Mouse (Mus musculus) left cerebral cortex, adult 18-20 months (tissue): ENCODE data around the gene Wnt5b. TPM values are rescaled to one million over a fixed set of nuclear protein-coding genes. Genes with fewer than 3 reads are reported as not detected.

ENCODE experiments used
- DNase-seq, 2 experiments: peaks; one replicate each; pipeline ENCODE4 v3.0.0; 2021 to 2022; ENCODE audit warnings: low spot score in 2 of 2, mixed read lengths in 1 of 2
- total RNA-seq, 2 experiments: library from RNA; stranded (reverse); gene quantifications; 2 replicates each; pipeline ENCODE4 v1.2.3; 2021

The Wnt5b gene
- total RNA-seq, 2 experiments from 2014 or later: 1.2 to 2.0 TPM

DNA sequence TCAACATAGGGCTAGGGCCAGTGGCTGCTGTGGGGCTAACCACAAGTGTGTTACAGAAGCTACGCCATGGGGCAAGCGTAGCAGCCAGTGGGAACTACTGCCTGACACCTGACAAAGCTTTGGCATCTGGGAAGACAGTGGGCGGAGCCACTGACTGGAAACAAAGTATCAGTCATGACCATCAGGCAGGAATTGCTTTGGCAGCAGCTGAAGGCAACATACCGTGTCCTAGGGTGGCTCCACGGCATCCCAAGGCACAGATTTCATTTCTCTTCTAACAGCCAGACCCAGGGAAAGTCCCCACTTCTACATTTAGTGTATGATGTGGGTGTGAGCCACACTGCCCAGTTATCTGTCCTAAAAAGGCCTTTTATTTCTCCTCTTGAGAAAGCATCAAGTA is 17.6 kb downstream of the Wnt5b start:
- DNase-seq: no peak

- DNase-seq: peak; percentile 42 to 53
These were observed 22.2 kb downstream of the Wnt5b start for GRCm38 (mm10) chr6:119521931-119522391.

DNA sequence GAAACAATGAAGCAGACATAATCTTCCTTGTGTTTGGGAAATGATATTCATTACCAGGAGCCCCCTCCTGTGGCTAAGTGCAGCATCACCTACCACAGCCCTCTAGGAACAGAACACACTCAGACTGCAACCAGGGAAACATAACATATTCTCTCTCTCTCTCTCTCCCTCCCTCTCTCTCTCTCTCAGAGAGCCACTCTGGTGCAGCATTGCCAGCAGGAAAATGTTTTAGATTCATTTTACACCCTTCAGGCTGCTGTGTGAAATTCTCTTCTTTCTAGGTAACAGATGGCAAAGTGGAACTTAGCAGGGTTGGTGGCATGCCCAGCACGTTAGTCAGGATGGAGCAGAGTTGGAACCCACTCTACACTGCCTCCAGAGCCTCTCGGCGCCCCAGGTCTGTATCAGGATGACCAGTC is 22.7 kb downstream of the Wnt5b start:
- DNase-seq: peak; percentile 55 to 68

- DNase-seq: no peak
These were observed 23.4 kb downstream of the Wnt5b start for GRCm38 (mm10) chr6:119520731-119521130.

- DNase-seq: no peak
These were observed 30.1 kb downstream of the Wnt5b start for GRCm38 (mm10) chr6:119514085-119514484.

DNA sequence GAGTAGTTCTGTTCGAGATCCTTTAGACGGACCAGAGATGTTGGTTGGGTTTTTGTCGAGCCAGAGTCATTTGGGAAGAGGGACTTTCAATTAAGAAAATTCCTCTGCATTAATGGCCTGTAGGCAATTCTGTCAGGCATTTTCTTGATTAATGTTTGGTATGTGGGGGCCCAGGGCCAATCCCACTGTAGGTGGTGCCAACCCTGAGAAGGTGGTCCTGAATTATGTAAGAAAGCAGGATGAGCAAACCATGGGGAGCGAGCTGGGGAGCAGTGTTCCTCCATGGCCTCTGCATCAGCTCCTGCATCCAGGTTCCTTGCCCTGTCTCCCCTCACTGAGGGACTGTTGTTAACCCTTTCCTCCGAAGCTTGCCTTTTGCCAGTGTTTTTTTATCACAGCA is 30.7 kb downstream of the Wnt5b start:
- DNase-seq: no peak

- no peak for DNase-seq
These were observed 31.4 kb downstream of the Wnt5b start for GRCm38 (mm10) chr6:119512701-119513100.

DNA sequence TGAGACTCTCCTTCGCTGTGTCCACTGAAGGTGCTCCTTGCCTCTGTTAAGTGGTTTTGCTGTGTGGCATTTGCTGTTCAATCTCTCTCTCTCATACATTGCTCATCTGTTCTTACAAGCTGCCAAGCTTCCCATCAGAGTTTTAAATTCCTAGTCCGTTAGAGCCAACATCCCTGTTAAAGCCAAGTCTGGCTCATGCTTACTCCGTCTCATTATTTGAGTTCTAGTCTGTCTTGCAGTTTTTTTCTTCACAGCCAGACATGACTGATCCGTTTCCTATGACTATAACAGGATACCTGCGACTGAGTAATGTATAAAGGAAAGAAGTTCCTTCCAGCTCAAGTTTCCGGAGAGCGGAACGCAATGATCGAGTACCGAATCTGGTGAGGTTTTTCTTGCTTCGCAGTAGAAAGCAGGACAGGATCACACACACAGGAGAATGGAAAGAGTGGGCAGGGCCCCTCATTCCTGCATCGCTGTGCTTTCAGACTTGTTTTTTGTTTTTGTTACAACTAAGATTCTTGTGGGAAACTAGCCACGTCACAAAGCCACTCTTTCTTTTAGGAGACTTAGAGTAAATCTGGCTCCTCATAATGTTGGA is 34.6 kb downstream of the Wnt5b start:
- no peak for DNase-seq

DNA sequence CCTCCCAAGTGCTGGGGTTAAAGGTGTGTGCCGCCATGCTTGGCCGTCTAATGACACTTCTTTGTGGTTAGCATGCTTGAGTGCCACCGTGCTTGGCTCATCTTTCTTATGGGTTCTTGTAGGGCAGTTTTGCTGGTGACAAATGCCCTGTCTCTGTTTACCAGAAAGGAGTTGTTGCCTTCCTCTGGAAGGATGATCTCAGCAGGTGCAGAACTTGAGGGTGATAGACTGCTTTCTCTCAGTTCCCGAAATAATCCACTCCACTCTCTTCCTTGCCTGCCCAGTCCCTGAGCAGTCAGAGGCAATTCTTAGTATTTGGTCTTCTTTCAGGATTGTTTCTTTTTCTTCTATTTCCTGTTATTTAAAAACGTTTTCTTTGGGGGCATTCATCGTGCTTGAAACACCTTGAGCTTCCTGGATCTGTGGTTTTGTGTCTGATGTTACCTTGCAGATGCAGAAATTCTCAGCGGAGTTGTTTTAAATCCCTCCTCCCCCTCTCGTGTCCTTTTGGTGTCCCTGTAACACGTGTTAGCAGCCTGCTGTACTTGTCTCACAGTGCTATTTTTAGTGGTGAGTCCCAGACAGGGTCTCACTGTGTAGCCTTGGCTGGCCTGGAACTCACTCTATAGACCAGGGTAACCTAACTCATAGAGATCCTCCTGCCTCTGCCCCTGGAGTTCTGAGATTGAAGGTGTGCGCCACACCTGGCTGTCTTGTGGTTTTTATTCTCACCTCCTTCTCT is 35.3 kb downstream of the Wnt5b start:
- no peak for DNase-seq

DNA sequence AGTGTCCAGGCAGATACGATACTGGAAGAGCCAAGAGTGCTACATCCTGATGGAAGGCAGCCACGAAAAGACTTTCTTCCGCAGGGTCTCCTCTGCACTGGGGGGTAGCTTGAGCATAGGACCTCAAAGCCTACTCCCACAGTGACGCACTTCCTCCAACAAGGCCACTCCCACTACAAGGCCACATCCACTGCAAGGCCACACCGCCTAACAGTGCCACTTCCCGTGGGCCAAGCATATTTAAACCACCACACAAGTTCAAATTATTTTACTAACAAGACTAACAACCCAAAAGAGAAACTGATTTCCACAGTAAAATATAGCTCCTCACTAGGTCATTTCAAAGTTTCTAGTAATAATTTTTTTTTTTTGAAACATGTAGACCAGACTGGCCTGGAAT is 35.9 kb downstream of the Wnt5b start:
- no peak for DNase-seq

DNA sequence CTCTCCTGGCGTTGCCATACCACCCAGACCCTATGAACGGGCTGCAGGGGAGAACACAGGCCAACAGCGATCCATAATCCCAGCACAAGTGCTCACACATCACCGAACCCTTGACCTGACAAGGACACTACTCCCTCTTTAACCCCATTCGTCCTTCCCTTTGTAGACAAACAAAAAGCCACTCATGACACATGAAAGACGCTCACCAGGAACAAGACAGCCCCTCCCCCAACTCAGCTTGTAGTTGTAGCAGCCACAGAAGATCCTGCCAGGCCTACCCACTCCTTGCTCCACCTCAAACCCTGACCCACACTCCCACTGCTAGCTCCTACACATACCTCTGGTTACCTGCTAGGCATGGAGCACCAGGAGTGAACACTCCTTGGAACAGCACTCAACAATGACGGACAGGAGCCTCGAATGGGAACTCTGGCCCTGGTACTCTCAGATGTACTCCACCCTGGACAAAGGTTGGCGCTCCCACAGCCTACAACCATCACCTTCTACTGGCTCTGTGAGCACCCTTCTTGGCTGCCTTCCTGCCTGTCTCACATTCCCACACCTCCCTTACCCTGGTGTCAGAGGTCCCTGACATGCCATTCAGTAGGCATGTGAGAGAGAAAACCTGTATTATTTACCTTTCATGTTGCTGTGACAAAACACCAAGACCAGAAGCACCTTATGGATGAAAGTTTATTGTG is 38.5 kb downstream of the Wnt5b start:
- DNase-seq: no peak

- DNase-seq: no peak
These were observed 39.4 kb downstream of the Wnt5b start for GRCm38 (mm10) chr6:119504756-119505155.

DNA sequence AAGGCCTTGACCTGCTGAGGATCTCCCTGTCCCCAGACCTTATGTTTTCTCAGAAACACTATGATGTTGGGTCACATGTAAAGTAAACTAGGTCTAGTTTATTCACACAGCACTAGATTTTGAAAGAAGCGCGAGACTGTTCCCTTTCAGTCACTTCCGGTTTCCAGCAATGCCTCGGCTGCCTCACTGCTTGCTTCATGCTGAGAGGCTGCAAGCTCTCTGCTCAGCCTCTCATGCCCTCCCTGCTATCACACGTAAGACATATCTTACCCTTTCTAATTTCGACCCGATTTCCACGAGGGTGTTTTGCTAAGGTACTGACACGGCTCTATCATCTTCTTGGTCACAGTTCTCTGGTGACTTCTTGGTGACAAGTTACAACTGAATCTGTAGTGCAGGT is 42.1 kb downstream of the Wnt5b start:
- DNase-seq: no peak

- DNase-seq: no peak
These were observed 44.1 kb downstream of the Wnt5b start for GRCm38 (mm10) chr6:119500086-119500485.

DNA sequence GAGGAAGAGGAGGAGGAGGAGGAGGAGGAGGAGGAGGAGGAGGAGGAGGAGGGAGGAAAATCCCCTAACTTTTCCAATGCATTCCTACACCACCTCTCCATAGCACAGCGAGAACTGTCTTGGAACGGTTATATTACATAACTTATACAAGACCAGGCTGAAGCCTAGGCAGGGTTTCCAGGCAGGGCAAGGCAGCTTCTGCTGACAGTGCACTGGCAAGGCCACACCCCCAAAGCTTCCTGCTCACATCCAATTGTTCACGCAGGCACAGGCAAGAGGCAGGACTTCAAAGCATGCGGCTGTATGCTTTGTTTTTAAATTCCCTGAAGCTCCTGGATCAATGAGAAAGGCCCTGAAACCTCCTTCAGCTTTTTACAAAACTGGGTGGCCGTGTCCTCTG is 44.9 kb downstream of the Wnt5b start:
- DNase-seq: no peak

DNA sequence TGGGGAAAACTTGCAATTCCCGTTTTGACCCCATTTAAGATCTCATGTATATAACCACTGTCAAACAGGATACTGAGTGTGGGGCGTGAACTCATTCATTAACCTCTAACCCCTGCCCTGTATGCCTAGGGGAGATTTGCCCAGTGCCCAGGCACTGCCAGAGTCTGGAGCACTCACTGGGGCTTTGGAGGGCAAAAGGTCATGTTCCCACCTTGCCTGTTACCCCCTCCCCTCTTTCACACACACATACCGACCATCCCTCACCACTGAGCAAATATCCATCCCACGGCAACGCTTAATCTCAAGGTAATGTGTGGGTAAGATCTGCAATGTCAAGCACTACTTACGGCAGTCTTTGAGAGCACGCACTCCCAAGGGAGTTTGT is 51.5 kb downstream of the Wnt5b start:
- no peak for DNase-seq

DNA sequence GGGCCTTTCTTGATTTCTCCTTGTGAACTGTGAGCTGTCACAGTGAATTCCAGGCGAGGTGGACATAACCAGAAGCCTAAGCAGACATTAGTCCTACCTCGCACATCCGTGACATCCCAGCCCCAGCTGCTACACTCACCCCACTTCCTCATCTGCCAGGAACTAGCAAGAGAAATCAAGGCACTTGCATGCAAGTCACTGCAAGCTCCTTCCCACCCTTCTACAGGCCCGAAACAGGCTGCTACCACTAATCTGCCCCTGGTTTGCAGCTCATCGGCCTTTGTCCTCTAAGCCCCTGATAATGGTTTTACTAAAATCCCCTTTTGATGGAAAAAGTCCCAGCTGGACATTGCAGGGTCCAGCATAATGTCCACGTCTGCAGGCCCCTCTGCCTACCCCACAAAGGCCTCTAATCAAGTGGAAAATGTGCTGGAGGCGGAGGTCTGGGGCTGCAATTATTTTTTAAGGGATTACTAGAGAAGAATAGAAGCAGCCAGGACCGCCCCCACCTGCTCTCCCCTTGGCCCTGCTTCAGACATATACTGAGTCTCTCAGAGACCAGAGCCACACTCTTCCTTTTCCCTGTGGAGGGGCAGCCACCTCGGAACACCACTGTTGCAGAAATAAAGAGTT is 52.0 kb downstream of the Wnt5b start:
- no peak for DNase-seq

- DNase-seq: no peak
These were observed 53.1 kb downstream of the Wnt5b start for GRCm38 (mm10) chr6:119491006-119491405.

DNA sequence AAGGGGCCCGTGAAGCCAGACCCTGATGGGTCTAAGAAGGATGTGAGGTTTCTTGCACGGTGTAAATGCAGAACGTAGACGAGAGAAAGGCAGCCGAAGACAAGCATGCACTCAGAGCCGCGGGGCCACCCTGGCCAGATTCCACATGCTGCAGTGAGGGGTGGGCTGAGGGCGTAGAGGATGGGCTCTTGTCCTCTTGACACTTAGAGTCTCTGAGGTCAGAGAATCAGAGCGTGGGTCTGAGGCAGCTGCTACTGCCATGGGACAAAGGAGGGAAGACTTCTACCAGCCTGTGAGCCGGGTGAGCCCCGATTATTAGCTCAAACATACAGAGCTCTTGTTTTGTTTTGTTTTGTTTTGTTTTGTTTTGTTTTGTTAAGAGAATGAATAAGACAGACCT is 53.6 kb downstream of the Wnt5b start:
- DNase-seq: no peak

- DNase-seq: peak in 1 of 2 experiments; percentile 32
These were observed 54.4 kb downstream of the Wnt5b start for GRCm38 (mm10) chr6:119489765-119490164.

DNA sequence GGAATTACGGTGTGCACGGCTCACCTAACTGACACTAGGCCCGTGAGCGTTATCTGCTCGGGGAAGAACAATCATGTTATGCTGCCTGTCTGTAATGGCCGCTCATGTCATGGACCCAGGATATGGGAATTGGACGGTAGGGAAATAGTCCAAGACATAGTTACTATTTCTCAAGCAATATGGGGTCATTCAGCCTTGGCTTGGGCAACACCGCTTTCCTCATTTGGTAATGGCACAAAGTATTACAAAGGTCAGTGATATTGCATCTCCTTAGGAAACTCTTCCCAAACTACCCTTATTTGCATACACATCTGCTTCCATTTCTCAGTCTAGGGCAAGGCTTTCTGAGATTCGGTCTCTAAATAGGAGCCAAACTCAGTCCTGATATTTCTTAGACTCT is 56.5 kb downstream of the Wnt5b start:
- DNase-seq: no peak

GRCm38 (mm10) chr6:119487085-119487458 is 57.1 kb downstream of the Wnt5b start:
- no peak for DNase-seq
